In genomic region chr2:167774166-167774805, GRCm38 (mm10) we compare ENCODE assay signal across 10 mouse cellular contexts.
DNase-seq lines count a peak whose midpoint lies in the region; ATAC-seq and TF ChIP-seq lines count a peak whose summit lies in the region.
"Had no signal": no experiment of that assay in that cellular context is flagged by ENCODE, and none has a peak within 500 bp of the region (broad histone marks: within the 10 kb centered on the region; RNA-seq: fewer than 3 reads in every experiment).

No protein-coding gene starts in this region.

- no peak overlapping the region for H3K9ac ChIP-seq in forebrain, embryonic 15.5 days (replicated peaks)
- H3K9ac ChIP-seq in liver, embryonic 15.5 days: no peak overlapping the region
- no peak overlapping the region for H3K9ac ChIP-seq in liver, embryonic 11.5 days (ENCODE audit: low read depth, low read length)
- H3K9ac ChIP-seq in heart, postnatal 0 days (replicated peaks; ENCODE audit: low read depth, low read length): no peak overlapping the region
- H3K9ac ChIP-seq: midbrain, embryonic 15.5 days had no signal

- 87% methylated on average over 2 of the region's 2 CpGs for WGBS in forebrain, embryonic 10.5 days
- 87% methylated on average over 2 of the region's 2 CpGs for WGBS in forebrain, embryonic 15.5 days
- 73% methylated on average over 2 of the region's 2 CpGs for WGBS in liver, embryonic 15.5 days (ENCODE audit: insufficient replicate concordance)
- WGBS in liver, embryonic 11.5 days: 85% methylated on average over 2 of the region's 2 CpGs
- 90% methylated on average over 2 of the region's 2 CpGs for WGBS in heart, postnatal 0 days
- 97% methylated on average over 2 of the region's 2 CpGs for whole genome bisulfite sequencing in small intestine, adult 2 months

- no peak for TF ChIP-seq CTCF in heart, postnatal 0 days (IDR thresholded peaks at IDR 0.05; ENCODE audit: low read depth)
- TF ChIP-seq CTCF in small intestine, adult 2 months (IDR thresholded peaks at IDR 0.05; ENCODE audit: extremely low read depth, insufficient read length, insufficient replicate concordance, low read depth, low read length): no peak

- no peak overlapping the region for H3K4me3 ChIP-seq in forebrain, embryonic 10.5 days
- no peak overlapping the region for H3K4me3 ChIP-seq in forebrain, embryonic 15.5 days
- no peak overlapping the region for H3K4me3 ChIP-seq in liver, embryonic 15.5 days (replicated peaks)
- no peak overlapping the region for H3K4me3 ChIP-seq in liver, embryonic 11.5 days (ENCODE audit: low read depth, low read length)
- no peak overlapping the region for H3K4me3 ChIP-seq in heart, postnatal 0 days (ENCODE audit: low read depth, low read length)
- no peak overlapping the region for H3K4me3 ChIP-seq in small intestine, adult 2 months (ENCODE audit: low read depth, low read length)
- H3K4me3 ChIP-seq: midbrain, embryonic 15.5 days had no signal

- no peaks in the 10 kb centered on the region for H3K9me3 ChIP-seq in forebrain, embryonic 10.5 days
- no peaks in the 10 kb centered on the region for H3K9me3 ChIP-seq in forebrain, embryonic 15.5 days
- no peaks in the 10 kb centered on the region for H3K9me3 ChIP-seq in liver, embryonic 15.5 days (replicated peaks)
- no peaks in the 10 kb centered on the region for H3K9me3 ChIP-seq in liver, embryonic 11.5 days (ENCODE audit: control insufficient read depth, low read length)
- H3K9me3 ChIP-seq in heart, postnatal 0 days (replicated peaks; ENCODE audit: control insufficient read depth, low read length): no peaks in the 10 kb centered on the region
- H3K9me3 ChIP-seq: midbrain, embryonic 15.5 days had no signal

- peaks cover 55% of the 10 kb centered on the region for H3K4me1 ChIP-seq in forebrain, embryonic 10.5 days
- H3K4me1 ChIP-seq in forebrain, embryonic 15.5 days: peaks cover 16% of the 10 kb centered on the region
- H3K4me1 ChIP-seq in liver, embryonic 15.5 days (replicated peaks): peaks cover 46% of the 10 kb centered on the region
- H3K4me1 ChIP-seq in liver, embryonic 11.5 days (replicated peaks; ENCODE audit: control insufficient read depth, insufficient read depth, low read length): peaks cover 33% of the 10 kb centered on the region
- peaks cover 8% of the 10 kb centered on the region; the same call in 1 of the 2 replicates for H3K4me1 ChIP-seq in heart, postnatal 0 days (ENCODE audit: control insufficient read depth, insufficient read depth)
- peaks cover 43% of the 10 kb centered on the region for H3K4me1 ChIP-seq in small intestine, adult 2 months (ENCODE audit: control insufficient read depth, insufficient read depth, insufficient read length, low read length)

- no peak for ATAC-seq in forebrain, embryonic 15.5 days (replicated peaks)
- no peak for ATAC-seq in liver, embryonic 15.5 days (ENCODE audit: insufficient read depth)
- no peak for ATAC-seq in liver, embryonic 11.5 days (replicated peaks; ENCODE audit: low FRiP score)
- no peak for ATAC-seq in heart, postnatal 0 days (ENCODE audit: insufficient read depth, low read depth)
- ATAC-seq: midbrain, embryonic 15.5 days had no signal

- no peak for TF ChIP-seq EP300 in heart, postnatal 0 days (IDR thresholded peaks at IDR 0.05; ENCODE audit: low read depth)

- no peak for DNase-seq in forebrain, embryonic 10.5 days (ENCODE audit: extremely low spot score, low spot score)
- DNase-seq in liver, embryonic 11.5 days (ENCODE audit: low spot score): no peak
- DNase-seq in heart, postnatal 0 days (ENCODE audit: low spot score): no peak
- no peak for DNase-seq in ovary, postnatal 10 days (ENCODE audit: low spot score)
- DNase-seq in layer of hippocampus, adult 8-10 months (ENCODE audit: low spot score in 2 of 2): no peak
- DNase-seq: cerebellum, adult 11-12 months had no signal

- no peak for TF ChIP-seq POLR2A in small intestine, adult 2 months (IDR thresholded peaks at IDR 0.05; ENCODE audit: low read depth, low read length)

- H3K36me3 ChIP-seq in forebrain, embryonic 10.5 days (replicated peaks): no peaks in the 10 kb centered on the region
- no peaks in the 10 kb centered on the region for H3K36me3 ChIP-seq in forebrain, embryonic 15.5 days
- H3K36me3 ChIP-seq in liver, embryonic 15.5 days (replicated peaks): no peaks in the 10 kb centered on the region
- no peaks in the 10 kb centered on the region for H3K36me3 ChIP-seq in liver, embryonic 11.5 days (ENCODE audit: control insufficient read depth, insufficient read depth, low read length)
- no peaks in the 10 kb centered on the region for H3K36me3 ChIP-seq in heart, postnatal 0 days (replicated peaks; ENCODE audit: control insufficient read depth, insufficient read depth, low read length)
- no peaks in the 10 kb centered on the region for H3K36me3 ChIP-seq in small intestine, adult 2 months (ENCODE audit: control insufficient read depth, insufficient read depth, low read length)
- H3K36me3 ChIP-seq: midbrain, embryonic 15.5 days had no signal

- peak overlapping the region; percentile 56; the same call in 1 of the 2 replicates for H3K27ac ChIP-seq in forebrain, embryonic 10.5 days
- H3K27ac ChIP-seq in forebrain, embryonic 15.5 days (replicated peaks): no peak overlapping the region
- H3K27ac ChIP-seq in liver, embryonic 15.5 days (replicated peaks): 0 out of 2 replicates have a peak overlapping the region, but pooled peaks have one; percentile 45
- H3K27ac ChIP-seq in liver, embryonic 11.5 days (ENCODE audit: low read depth, low read length): no peak overlapping the region; the same call in 1 of the 2 replicates
- H3K27ac ChIP-seq in heart, postnatal 0 days (ENCODE audit: low read depth): peak overlapping the region; percentile 32
- peak overlapping the region; percentile 67 for H3K27ac ChIP-seq in small intestine, adult 2 months (ENCODE audit: insufficient read depth, low read depth, low read length)
- H3K27ac ChIP-seq: midbrain, embryonic 15.5 days had no signal

- H3K4me2 ChIP-seq in forebrain, embryonic 15.5 days (replicated peaks): no peak overlapping the region
- 0 out of 2 replicates have a peak overlapping the region, but pooled peaks have one; percentile 25 for H3K4me2 ChIP-seq in liver, embryonic 15.5 days
- no peak overlapping the region for H3K4me2 ChIP-seq in liver, embryonic 11.5 days
- no peak overlapping the region for H3K4me2 ChIP-seq in heart, postnatal 0 days (ENCODE audit: low read depth, low read length)
- H3K4me2 ChIP-seq: midbrain, embryonic 15.5 days had no signal

- H3K27me3 ChIP-seq in forebrain, embryonic 10.5 days (ENCODE audit: poor library complexity, severe bottlenecking): 0 out of 2 replicates have a peak, but pooled peaks cover 14% of the 10 kb centered on the region
- H3K27me3 ChIP-seq in forebrain, embryonic 15.5 days: no peaks in the 10 kb centered on the region
- no peaks in the 10 kb centered on the region for H3K27me3 ChIP-seq in liver, embryonic 15.5 days
- H3K27me3 ChIP-seq in liver, embryonic 11.5 days (replicated peaks; ENCODE audit: control insufficient read depth, insufficient read depth, low read length): no peaks in the 10 kb centered on the region
- no peaks in the 10 kb centered on the region for H3K27me3 ChIP-seq in heart, postnatal 0 days (ENCODE audit: control insufficient read depth, insufficient read depth, low read length)
- no peaks in the 10 kb centered on the region for H3K27me3 ChIP-seq in small intestine, adult 2 months (ENCODE audit: control insufficient read depth, insufficient read depth, low read length)
- H3K27me3 ChIP-seq: midbrain, embryonic 15.5 days had no signal

Comparison
In these comparisons a context has a peak if more than half of its experiments do, and no peak if none do; other contexts are left out.
1. H3K27ac ChIP-seq: peak in forebrain, embryonic 10.5 days (single experiment), liver, embryonic 15.5 days (single experiment), heart, postnatal 0 days (single experiment) and small intestine, adult 2 months (single experiment); none in forebrain, embryonic 15.5 days (single experiment) and liver, embryonic 11.5 days (single experiment).